Mouse (Mus musculus): ENCODE measurements around the gene Qtrt2. TPM values are rescaled to one million over a fixed set of nuclear protein-coding genes. Genes with fewer than 3 reads are reported as not detected.

The Qtrt2 gene
- polyA plus RNA-seq, 1 experiment from 2014 or later, result 40.3 TPM

DNA sequence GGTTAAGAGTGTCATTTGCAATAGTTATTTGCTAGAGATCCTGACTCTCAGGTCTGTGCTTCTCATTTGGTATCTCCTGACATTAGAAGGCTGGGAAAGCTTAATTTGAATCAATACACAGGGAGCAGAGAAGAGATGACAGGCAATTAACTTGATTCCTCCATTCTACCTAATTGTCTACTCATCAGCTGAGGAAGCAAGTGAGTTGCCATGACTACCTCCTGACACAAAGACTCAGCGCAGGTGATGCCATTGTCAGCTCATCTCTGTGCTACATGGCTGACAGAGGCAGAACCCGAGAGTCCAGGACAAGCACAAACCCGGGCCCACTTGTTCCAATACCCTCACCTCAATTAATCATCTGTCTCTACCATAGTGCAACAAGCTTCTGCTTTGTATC lies 99.1 kb downstream of the Qtrt2 start:
- Histone ChIP-seq H3K4me1 (ENCODE audit: control insufficient read depth, insufficient read depth, low read length) (no peaks in the 10 kb centered on the region), H3K4me3 (ENCODE audit: low read depth, low read length) (no peak overlapping the region), H3K9me3 (ENCODE audit: control insufficient read depth, low read length) (no peaks in the 10 kb centered on the region), H3K9ac (ENCODE audit: low read length) (no peak overlapping the region), H3K27me3 (ENCODE audit: control insufficient read depth, insufficient read depth, low read length) (no peaks in the 10 kb centered on the region), H3K36me3 (ENCODE audit: control insufficient read depth, insufficient read depth, low read length) (no peaks in the 10 kb centered on the region), H3K27ac (ENCODE audit: low read depth, low read length) (no peak overlapping the region), H3K4me2 (ENCODE audit: low read depth) (no peak overlapping the region)
- 76% methylated on average over 3 of the region's 3 CpGs for WGBS
- ATAC-seq (ENCODE audit: insufficient read depth, low FRiP score, low TSS enrichment) (no peak), DNase-seq (ENCODE audit: low spot score) (no peak)

DNA sequence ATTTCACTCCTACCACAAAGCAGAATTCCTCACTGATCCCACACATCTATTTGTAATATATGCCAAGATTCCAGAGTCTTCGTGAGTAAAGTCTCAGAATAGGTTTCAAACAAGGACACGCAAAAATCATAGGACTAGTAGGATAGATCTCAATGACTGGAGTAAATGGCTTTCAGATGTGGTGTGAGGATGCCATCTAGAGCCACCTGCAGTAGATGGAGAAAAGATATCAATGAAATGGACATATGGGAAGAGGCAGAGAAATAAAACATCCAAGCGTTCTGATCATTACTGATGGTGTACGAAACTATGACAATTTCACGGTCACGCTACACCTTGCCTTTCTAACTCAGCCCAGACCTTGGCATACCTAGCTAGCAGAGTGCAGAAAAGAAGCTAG lies 108.2 kb downstream of the Qtrt2 start:
- H3K9ac ChIP-seq (ENCODE audit: low read length), result no peak overlapping the region
- no peak overlapping the region for H3K4me3 ChIP-seq (ENCODE audit: low read depth, low read length)
- H3K9me3 ChIP-seq (ENCODE audit: control insufficient read depth, low read length), result no peaks in the 10 kb centered on the region
- WGBS, result 93% methylated on average over 6 of the region's 6 CpGs
- H3K27ac ChIP-seq (ENCODE audit: low read depth, low read length), result no peak overlapping the region
- no peaks in the 10 kb centered on the region for H3K36me3 ChIP-seq (ENCODE audit: control insufficient read depth, insufficient read depth, low read length)
- no peaks in the 10 kb centered on the region for H3K4me1 ChIP-seq (ENCODE audit: control insufficient read depth, insufficient read depth, low read length)
- no peak for DNase-seq (ENCODE audit: low spot score)
- no peak for ATAC-seq (ENCODE audit: insufficient read depth, low FRiP score, low TSS enrichment)
- H3K4me2 ChIP-seq (ENCODE audit: low read depth), result no peak overlapping the region
- no peaks in the 10 kb centered on the region for H3K27me3 ChIP-seq (ENCODE audit: control insufficient read depth, insufficient read depth, low read length)

DNA sequence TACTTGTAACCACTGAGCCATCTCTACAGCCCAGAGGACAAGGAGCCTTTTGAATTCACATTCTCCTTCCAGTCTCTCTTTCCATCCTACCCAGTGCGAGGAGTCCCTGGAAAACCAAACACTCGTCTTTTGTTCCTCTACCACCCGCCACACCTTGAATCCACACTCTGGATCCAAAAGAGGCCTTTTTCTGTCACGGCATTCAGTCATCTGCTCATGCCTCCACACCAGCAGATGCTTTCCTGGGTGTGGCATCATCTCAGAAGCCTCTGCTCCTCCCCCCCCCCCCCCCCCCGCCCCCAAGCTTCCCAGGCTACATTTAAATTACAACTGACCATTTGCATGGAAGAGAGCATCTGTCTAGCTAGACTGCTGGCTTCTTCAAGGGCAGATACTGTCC lies 110.3 kb downstream of the Qtrt2 start:
- H3K27ac ChIP-seq (ENCODE audit: low read depth, low read length), result no peak overlapping the region
- H3K27me3 ChIP-seq (ENCODE audit: control insufficient read depth, insufficient read depth, low read length), result no peaks in the 10 kb centered on the region
- ATAC-seq (ENCODE audit: insufficient read depth, low FRiP score, low TSS enrichment) (no peak), DNase-seq (ENCODE audit: low spot score) (no peak)
- H3K4me3 ChIP-seq (ENCODE audit: low read depth, low read length), result no peak overlapping the region
- no peaks in the 10 kb centered on the region for H3K4me1 ChIP-seq (ENCODE audit: control insufficient read depth, insufficient read depth, low read length)
- no peak overlapping the region for H3K4me2 ChIP-seq (ENCODE audit: low read depth)
- no peaks in the 10 kb centered on the region for H3K9me3 ChIP-seq (ENCODE audit: control insufficient read depth, low read length)
- H3K36me3 ChIP-seq (ENCODE audit: control insufficient read depth, insufficient read depth, low read length), result no peaks in the 10 kb centered on the region
- H3K9ac ChIP-seq (ENCODE audit: low read length), result no peak overlapping the region
- 83% methylated on average over 5 of the region's 5 CpGs for WGBS

DNA sequence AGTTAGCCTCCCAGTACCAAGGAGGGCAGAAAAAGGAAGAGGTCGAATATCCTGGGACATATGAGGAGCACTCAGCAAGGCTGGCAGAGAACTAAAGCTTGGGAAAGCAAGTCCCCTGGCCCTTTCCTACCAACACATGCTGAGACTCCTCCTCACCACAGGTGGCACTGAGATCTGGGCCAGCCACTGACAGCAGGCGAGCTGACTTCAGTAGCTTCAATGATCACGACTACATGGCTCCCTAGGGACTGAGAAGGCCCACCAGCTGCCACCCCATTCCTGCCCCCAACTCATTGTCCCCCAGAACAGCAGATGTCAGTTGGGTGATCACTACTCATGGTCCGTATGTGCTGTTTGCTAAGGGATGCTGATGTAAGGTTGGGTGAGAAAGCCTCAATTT lies 112.0 kb downstream of the Qtrt2 start:
- WGBS, result 44% methylated on average over 4 of the region's 4 CpGs
- H3K27ac ChIP-seq (ENCODE audit: low read depth, low read length), result no peak overlapping the region
- no peak for ATAC-seq (ENCODE audit: insufficient read depth, low FRiP score, low TSS enrichment)
- no peak overlapping the region for H3K4me2 ChIP-seq (ENCODE audit: low read depth)
- H3K9me3 ChIP-seq (ENCODE audit: control insufficient read depth, low read length), result no peaks in the 10 kb centered on the region
- DNase-seq (ENCODE audit: low spot score), result no peak
- no peak overlapping the region for H3K9ac ChIP-seq (ENCODE audit: low read length)
- H3K4me3 ChIP-seq (ENCODE audit: low read depth, low read length), result no peak overlapping the region
- no peaks in the 10 kb centered on the region for H3K4me1 ChIP-seq (ENCODE audit: control insufficient read depth, insufficient read depth, low read length)
- H3K27me3 ChIP-seq (ENCODE audit: control insufficient read depth, insufficient read depth, low read length), result no peaks in the 10 kb centered on the region
- no peaks in the 10 kb centered on the region for H3K36me3 ChIP-seq (ENCODE audit: control insufficient read depth, insufficient read depth, low read length)

Other genes with a start within 250 kb of the Qtrt2 start
- not detected in 2 replicates for gene Drd3, start 172.8 kb downstream of the Qtrt2 start, polyA plus RNA-seq (2014; fragmentation: Nextera tagmentation; extraction: Ambion mirVana)
- 11.3 and 11.8 TPM in 2 replicates for gene Ccdc191, start 37.0 kb downstream of the Qtrt2 start, polyA plus RNA-seq (2014; fragmentation: Nextera tagmentation; extraction: Ambion mirVana)
- gene Zdhhc23, start 53.0 kb upstream of the Qtrt2 start, polyA plus RNA-seq (2014; fragmentation: Nextera tagmentation; extraction: Ambion mirVana), result 0.23 and 0.31 TPM in 2 replicates
- gene Gramd1c, start 136.5 kb upstream of the Qtrt2 start, polyA plus RNA-seq (2014; fragmentation: Nextera tagmentation; extraction: Ambion mirVana), result 2.2 and 2.5 TPM in 2 replicates
- 77.4 and 80.8 TPM in 2 replicates for gene Atp6v1a, start 212.9 kb upstream of the Qtrt2 start, polyA plus RNA-seq (2014; fragmentation: Nextera tagmentation; extraction: Ambion mirVana)
- 84.2 and 87.2 TPM in 2 replicates for gene Naa50, start 213.0 kb upstream of the Qtrt2 start, polyA plus RNA-seq (2014; fragmentation: Nextera tagmentation; extraction: Ambion mirVana)
- 4.7 and 5.4 TPM in 2 replicates for gene Usf3, start 246.4 kb upstream of the Qtrt2 start, polyA plus RNA-seq (2014; fragmentation: Nextera tagmentation; extraction: Ambion mirVana)